Mouse (Mus musculus) embryonic fibroblast, embryonic 13.5 days (primary cell): Measurements from ENCODE around the gene Wbp2.

Experiments
- CTCF ChIP-seq: IDR thresholded peaks from 2 replicates; pipeline ENCODE4 v1.5.1; 2011; ENCODE audit warnings: mild to moderate bottlenecking, control low read depth, low read length, moderate library complexity, borderline replicate concordance; ENCODE audit not compliant: insufficient read depth
- POLR2A ChIP-seq: IDR thresholded peaks from 2 replicates; pipeline ENCODE4 v1.6.1; 2011; ENCODE audit warnings: low read depth, mild to moderate bottlenecking, control low read depth, low read length, moderate library complexity

DNA sequence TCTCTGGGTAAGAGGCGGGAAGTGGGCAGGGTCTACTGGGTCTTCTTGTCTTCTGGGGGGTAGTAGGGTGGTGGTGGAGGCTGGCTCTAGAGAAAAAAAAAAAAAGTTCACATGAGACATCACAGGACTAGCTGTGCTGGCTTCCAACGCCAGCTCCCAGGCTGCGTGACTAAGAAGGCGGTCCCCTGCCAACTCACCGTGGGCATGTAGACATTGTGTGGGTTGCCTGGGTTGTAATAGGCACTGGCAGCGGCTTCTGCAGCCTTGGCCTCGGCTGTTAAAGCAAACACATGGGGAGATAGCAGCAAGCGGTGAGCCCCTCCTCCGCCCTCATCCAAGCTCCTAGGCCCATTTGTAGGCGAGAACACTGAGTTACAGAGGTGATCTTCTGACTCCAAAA lies 7.3 kb downstream of the Wbp2 start:
- TF ChIP-seq POLR2A (no peak), CTCF (no peak)
